Mouse (Mus musculus): ENCODE measurements at regions not wholly inside any gene's neighbourhood (a gene's known extent, or its start where the extent isn't known, plus 50 kb on each side); places are given as distances from the start of the nearest gene placed in this dataset.

DNA sequence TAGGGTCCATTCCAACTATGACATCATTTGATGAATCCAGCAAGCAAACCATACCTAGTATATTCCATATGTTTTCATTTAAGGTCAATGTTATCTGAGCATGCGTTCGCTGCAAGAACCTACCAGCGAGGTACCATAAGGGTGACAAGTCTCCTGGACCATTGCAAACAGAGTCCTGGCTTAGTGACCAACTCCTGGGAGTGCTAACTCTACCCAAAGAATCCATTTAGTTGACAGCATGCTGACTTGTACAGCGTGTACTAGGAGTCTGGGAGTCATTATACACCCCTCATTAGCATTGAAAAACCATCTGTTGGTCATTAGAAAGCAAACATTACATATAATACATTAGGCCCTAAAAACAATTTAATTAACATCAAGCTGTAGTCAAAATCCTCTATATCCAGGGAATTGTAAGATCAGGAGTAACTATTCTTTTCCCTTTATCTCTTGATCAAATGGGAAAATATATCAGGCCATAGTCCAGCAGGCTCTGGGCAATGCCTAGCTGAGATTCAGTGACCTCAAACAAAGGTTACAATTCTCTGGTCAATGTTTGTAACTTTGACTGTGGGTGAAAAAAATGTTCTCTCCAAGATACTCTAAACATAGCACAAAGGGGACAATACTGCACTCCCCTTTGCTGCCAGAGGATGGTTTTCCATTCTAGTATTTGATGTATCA, 255.9 kb upstream of the Ldb2 start:
- Histone ChIP-seq H3K4me3 (replicated peaks; ENCODE audit: insufficient read depth, low read depth, low read length) (no peak overlapping the region), H3K27ac (ENCODE audit: insufficient read depth, low read length) (no peak overlapping the region), H3K27me3 (ENCODE audit: control insufficient read depth, insufficient read depth, low read length) (no peaks in the 10 kb centered on the region), H3K4me1 (ENCODE audit: control insufficient read depth, insufficient read depth, low read length) (no peaks in the 10 kb centered on the region)
- 75% methylated on average over 4 of the region's 4 CpGs for WGBS
- TF ChIP-seq CTCF (IDR thresholded peaks at IDR 0.05; ENCODE audit: borderline replicate concordance, insufficient read depth, low read depth, low read length) (no peak), POLR2A (IDR thresholded peaks at IDR 0.05; ENCODE audit: borderline replicate concordance, insufficient read depth, low read length) (no peak)
- no peak for DNase-seq

DNA sequence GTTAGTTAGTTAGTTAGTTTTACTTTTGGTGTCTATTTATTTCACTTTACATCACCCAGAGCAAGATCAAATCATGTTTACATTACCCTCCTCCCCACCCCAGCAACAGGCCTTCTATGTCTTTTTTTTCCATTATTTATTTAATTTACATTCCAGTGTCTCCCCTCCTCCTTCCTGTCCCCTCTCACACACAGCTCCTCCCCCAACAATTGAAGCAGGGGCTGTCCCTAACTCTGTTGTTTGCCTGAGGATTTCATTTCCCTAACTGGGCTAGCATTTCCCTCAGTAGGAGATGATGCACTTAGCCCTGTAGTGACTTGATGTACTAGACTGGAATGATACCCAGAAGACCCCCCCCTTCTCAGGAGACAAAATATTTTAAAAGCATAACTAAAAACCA, 249.9 kb upstream of the Ldb2 start:
- no peaks in the 10 kb centered on the region for H3K27me3 ChIP-seq (ENCODE audit: control insufficient read depth, insufficient read depth, low read length)
- no peak for DNase-seq
- TF ChIP-seq CTCF (IDR thresholded peaks at IDR 0.05; ENCODE audit: borderline replicate concordance, insufficient read depth, low read depth, low read length) (no peak), POLR2A (IDR thresholded peaks at IDR 0.05; ENCODE audit: borderline replicate concordance, insufficient read depth, low read length) (no peak)
- no peak overlapping the region for H3K27ac ChIP-seq (ENCODE audit: insufficient read depth, low read length)
- no peak overlapping the region for H3K4me3 ChIP-seq (replicated peaks; ENCODE audit: insufficient read depth, low read depth, low read length)
- H3K4me1 ChIP-seq (ENCODE audit: control insufficient read depth, insufficient read depth, low read length) = no peaks in the 10 kb centered on the region

DNA sequence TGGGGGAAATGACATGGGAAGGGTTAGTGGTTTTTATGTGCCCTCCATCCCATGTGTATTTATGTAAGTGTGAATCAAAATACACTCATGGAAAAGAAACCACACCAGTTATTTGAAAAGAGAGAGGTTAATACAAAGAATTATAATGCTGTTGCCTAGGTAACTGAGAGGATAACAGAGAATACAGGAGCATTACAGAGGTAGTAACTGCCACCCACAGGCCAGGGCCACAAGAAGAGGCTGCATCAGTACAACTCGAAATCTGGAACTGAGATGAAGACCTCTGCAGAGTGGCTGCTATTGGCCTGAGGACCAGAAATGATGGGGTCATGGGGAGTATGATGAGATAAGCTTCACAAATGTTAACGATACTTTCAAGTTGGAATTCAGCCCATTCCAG, 243.4 kb upstream of the Ldb2 start:
- 62% methylated on average over 2 of the region's 2 CpGs for WGBS
- H3K27ac ChIP-seq (ENCODE audit: insufficient read depth, low read length) = no peak overlapping the region
- no peaks in the 10 kb centered on the region for H3K4me1 ChIP-seq (ENCODE audit: control insufficient read depth, insufficient read depth, low read length)
- no peak for DNase-seq
- no peaks in the 10 kb centered on the region for H3K27me3 ChIP-seq (ENCODE audit: control insufficient read depth, insufficient read depth, low read length)
- TF ChIP-seq POLR2A (IDR thresholded peaks at IDR 0.05; ENCODE audit: borderline replicate concordance, insufficient read depth, low read length) (no peak), CTCF (IDR thresholded peaks at IDR 0.05; ENCODE audit: borderline replicate concordance, insufficient read depth, low read depth, low read length) (no peak)
- no peak overlapping the region for H3K4me3 ChIP-seq (replicated peaks; ENCODE audit: insufficient read depth, low read depth, low read length)

DNA sequence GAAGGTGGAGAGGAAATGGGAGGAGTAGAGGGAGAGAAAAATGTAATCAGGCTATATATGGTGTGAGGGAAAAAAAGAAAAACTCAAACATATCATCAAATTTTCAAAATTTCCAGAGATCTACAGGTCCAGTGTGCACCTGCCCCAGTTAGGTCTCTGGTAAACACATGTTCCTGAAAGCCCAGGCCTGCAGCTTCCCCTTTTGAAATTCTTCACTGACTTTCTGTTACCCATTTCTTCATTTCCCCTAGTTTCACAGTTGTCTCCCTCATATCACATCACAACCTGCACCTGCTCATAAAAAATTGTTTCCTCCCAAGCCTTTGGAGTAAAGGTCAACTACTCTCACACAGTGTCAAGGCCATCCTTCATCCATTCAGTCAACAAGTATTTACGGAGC, 236.9 kb upstream of the Ldb2 start:
- Histone ChIP-seq H3K4me1 (ENCODE audit: control insufficient read depth, insufficient read depth, low read length) (no peaks in the 10 kb centered on the region), H3K27ac (ENCODE audit: insufficient read depth, low read length) (no peak overlapping the region), H3K27me3 (ENCODE audit: control insufficient read depth, insufficient read depth, low read length) (no peaks in the 10 kb centered on the region), H3K4me3 (replicated peaks; ENCODE audit: insufficient read depth, low read depth, low read length) (no peak overlapping the region)
- TF ChIP-seq POLR2A (IDR thresholded peaks at IDR 0.05; ENCODE audit: borderline replicate concordance, insufficient read depth, low read length) = no peak
- TF ChIP-seq CTCF (IDR thresholded peaks at IDR 0.05; ENCODE audit: borderline replicate concordance, insufficient read depth, low read depth, low read length) = no peak
- no peak for DNase-seq
- 98% methylated on average over 1 of the region's 1 CpGs for WGBS

DNA sequence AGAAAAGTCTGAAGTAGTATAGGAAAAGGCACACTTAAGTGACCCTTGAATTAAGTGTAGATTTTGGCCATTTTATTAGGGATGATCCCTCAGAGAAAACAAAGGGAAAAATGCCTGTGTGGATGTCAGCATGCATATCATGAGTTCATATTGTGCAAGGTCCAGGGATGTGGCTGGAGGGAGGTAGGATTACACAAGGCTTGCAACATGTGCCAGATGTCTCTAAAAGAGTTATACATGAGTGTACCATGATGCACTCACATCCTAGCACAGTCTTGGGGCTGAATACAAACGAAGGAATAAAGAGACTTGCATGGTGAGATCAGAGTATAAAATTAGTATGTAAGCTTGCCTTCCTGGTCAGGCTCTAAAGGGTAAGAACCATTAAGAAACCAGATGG, 233.7 kb upstream of the Ldb2 start:
- 77% methylated on average over 1 of the region's 1 CpGs for WGBS
- Histone ChIP-seq H3K4me3 (replicated peaks; ENCODE audit: insufficient read depth, low read depth, low read length) (no peak overlapping the region), H3K4me1 (ENCODE audit: control insufficient read depth, insufficient read depth, low read length) (no peaks in the 10 kb centered on the region), H3K27me3 (ENCODE audit: control insufficient read depth, insufficient read depth, low read length) (no peaks in the 10 kb centered on the region), H3K27ac (ENCODE audit: insufficient read depth, low read length) (no peak overlapping the region)
- DNase-seq = no peak
- TF ChIP-seq POLR2A (IDR thresholded peaks at IDR 0.05; ENCODE audit: borderline replicate concordance, insufficient read depth, low read length) = no peak
- no peak for TF ChIP-seq CTCF (IDR thresholded peaks at IDR 0.05; ENCODE audit: borderline replicate concordance, insufficient read depth, low read depth, low read length)

DNA sequence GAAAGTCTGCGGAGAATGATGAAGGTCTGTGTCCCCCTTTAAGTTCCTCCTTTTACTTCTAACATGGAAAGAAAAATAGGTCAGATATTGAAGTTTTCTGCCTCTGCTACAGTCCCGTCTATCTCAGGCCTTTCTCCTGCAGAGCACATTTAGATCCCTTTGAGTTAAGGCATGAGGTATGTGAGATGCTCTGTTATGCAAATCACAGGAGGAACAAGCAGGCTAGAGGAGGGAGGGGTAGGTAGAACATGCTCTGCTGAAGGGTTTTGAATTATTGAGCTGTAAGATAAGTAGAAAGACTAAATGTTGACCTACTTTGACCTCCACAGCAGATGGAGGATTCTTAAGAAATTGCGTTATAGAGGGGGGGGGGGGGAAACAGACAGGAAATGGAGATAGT, 228.4 kb upstream of the Ldb2 start:
- Histone ChIP-seq H3K27me3 (ENCODE audit: control insufficient read depth, insufficient read depth, low read length) (no peaks in the 10 kb centered on the region), H3K4me1 (ENCODE audit: control insufficient read depth, insufficient read depth, low read length) (no peaks in the 10 kb centered on the region), H3K4me3 (replicated peaks; ENCODE audit: insufficient read depth, low read depth, low read length) (no peak overlapping the region), H3K27ac (ENCODE audit: insufficient read depth, low read length) (no peak overlapping the region)
- DNase-seq = no peak
- 54% methylated on average over 3 of the region's 3 CpGs for WGBS
- TF ChIP-seq POLR2A (IDR thresholded peaks at IDR 0.05; ENCODE audit: borderline replicate concordance, insufficient read depth, low read length) = no peak
- TF ChIP-seq CTCF (IDR thresholded peaks at IDR 0.05; ENCODE audit: borderline replicate concordance, insufficient read depth, low read depth, low read length) = no peak

DNA sequence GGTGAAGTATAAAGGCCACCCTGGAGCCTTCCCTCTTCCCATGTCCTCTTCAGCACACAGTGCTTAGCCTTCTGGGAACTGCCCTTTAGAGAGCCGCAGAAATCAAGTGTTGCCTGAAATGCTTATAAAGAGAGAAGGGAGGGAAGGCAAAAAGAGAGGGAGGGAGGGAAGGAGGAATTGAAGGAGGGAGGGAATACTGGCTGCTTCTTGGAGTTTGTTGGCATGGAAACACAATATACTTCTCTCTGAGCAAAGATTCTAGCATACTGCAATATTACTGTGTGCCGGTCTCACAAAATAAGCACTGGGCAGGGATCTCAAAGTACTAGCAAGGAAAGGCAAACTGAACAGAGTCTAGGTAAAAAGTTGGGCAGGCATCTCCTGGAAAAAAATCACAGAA, 225.9 kb upstream of the Ldb2 start:
- Histone ChIP-seq H3K4me3 (replicated peaks; ENCODE audit: insufficient read depth, low read depth, low read length) (no peak overlapping the region), H3K27ac (ENCODE audit: insufficient read depth, low read length) (no peak overlapping the region), H3K27me3 (ENCODE audit: control insufficient read depth, insufficient read depth, low read length) (no peaks in the 10 kb centered on the region), H3K4me1 (ENCODE audit: control insufficient read depth, insufficient read depth, low read length) (no peaks in the 10 kb centered on the region)
- no peak for TF ChIP-seq POLR2A (IDR thresholded peaks at IDR 0.05; ENCODE audit: borderline replicate concordance, insufficient read depth, low read length)
- TF ChIP-seq CTCF (IDR thresholded peaks at IDR 0.05; ENCODE audit: borderline replicate concordance, insufficient read depth, low read depth, low read length) = no peak
- no peak for DNase-seq
- 84% methylated on average over 2 of the region's 2 CpGs for WGBS

DNA sequence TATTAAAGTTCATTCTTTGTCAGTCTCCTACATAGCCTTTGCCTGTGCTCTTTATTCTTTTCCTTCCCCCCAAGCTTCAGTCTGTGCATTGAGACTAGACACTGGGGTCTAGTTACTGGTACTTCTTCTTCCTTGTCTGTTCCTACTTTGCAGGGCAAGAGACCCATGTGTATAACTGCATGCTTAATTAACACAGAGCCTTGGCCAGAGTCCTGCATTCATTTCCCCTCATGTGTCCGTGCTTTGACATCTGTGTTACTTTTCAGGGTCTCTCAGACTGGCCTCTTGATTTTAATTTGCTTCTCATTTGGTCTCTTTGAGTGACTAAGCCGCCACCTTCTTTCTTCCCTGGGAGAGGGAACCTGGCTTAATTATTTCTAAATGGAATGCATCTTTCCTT, 208.4 kb upstream of the Ldb2 start:
- DNase-seq = no peak
- Histone ChIP-seq H3K4me3 (replicated peaks; ENCODE audit: insufficient read depth, low read depth, low read length) (no peak overlapping the region), H3K4me1 (ENCODE audit: control insufficient read depth, insufficient read depth, low read length) (no peaks in the 10 kb centered on the region), H3K27ac (ENCODE audit: insufficient read depth, low read length) (no peak overlapping the region), H3K27me3 (ENCODE audit: control insufficient read depth, insufficient read depth, low read length) (no peaks in the 10 kb centered on the region)
- 17% methylated on average over 2 of the region's 2 CpGs for WGBS
- no peak for TF ChIP-seq CTCF (IDR thresholded peaks at IDR 0.05; ENCODE audit: borderline replicate concordance, insufficient read depth, low read depth, low read length)
- TF ChIP-seq POLR2A (IDR thresholded peaks at IDR 0.05; ENCODE audit: borderline replicate concordance, insufficient read depth, low read length) = no peak
